Mouse (Mus musculus) lung, adult 10 weeks (tissue): ENCODE data around the gene Dpm3. TPM values are rescaled to one million over a fixed set of nuclear protein-coding genes. Genes with fewer than 3 reads are reported as not detected.

Experiments
- polyA plus RNA-seq: library from polyadenylated mRNA; stranded (reverse); fragments of 350-450 nt; fragmentation: Illumina TruSeq; extraction: RNeasy Lipid Tissue Mini Kit (QIAGEN cat#74804); gene quantifications from one replicate; pipeline ENCODE4 v1.2.3, GENCODE M21; 2014; ENCODE audit warnings: low read depth, low replicate concordance; ENCODE audit not compliant: insufficient read depth

Gene Dpm3
- 220 TPM for polyA plus RNA-seq

DNA sequence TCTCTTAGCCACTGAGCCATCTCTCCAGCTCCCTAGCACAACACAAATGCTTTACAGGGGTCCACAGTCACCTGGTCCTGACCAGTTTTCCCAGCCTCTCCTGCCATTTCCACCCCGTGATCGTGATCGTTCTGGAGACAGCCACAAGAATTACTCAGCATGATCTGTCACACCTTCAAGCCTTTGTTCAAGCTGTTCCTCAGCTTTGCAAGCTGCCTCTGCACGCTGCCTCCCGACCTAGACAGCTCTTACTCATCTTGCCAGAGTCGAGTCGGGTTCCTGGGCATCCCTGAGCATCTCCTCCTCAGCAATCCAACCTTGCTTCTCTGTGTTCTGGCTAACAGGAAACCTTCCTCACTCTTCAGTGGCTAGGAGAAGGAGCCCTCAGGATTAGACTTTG lies at the start of gene Dpm3:
Gene Dpm3, plus strand, starts transcription at position 283 of the 400 bp plus-strand sequence.

DNA sequence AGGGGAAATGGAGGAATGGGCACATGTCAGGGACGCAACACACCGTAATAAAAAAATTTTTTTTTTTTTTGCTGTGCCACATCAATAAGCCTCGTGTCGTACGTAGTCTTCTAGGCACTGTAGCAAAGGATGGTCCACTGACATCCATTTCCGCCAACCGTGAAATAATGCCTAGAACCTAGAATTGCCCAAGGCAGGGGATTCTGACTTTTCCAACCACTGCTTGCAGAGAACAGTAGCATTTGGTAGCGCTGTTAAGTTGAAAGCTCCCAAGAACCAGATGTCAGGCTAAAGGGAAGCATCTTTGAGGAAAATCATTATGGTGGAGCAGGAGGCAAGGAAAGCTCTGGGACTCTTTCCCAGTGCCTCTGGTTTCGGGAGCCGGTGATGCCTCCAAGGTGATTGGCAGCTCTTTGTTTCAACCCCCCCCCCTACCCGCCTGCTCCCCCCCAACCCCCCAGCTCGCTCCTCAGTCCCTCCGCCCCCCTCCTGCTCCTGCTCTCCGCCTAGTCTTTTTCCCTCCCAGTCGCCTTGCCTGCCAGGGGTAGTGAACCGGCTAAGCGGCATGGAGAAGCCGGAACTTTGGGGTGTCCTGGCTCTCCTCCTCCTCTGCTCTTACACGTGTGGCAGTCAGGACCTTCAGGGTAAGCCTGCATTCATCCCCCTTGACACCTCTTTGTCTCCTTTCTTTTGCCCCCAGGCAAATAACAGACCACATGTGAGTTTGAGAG lies 44.3 kb upstream of the Dpm3 start, which contains the start of gene Thbs3:
Gene Thbs3, plus strand, starts transcription at position 500 of the 731 bp plus-strand sequence.

DNA sequence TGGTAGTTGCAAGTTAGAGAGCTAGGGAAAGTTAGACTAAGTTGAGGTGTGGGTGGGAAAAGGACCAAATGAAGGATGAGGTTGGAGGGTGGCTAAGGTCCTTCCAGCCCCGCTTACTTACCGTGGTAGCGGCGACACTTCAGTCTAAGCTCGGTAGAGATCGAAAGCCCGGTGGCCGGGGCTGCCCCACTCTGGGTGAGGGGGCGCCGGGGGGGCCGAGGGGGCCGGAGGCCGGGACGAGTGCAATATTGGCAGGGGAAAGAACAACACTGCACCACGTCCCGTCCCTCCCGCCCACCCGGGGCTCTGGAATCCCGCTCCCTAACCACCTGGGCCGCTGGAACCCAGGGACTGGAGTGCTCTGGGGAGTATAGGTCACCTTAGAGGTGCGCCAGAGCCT lies 32.3 kb upstream of the Dpm3 start, which contains the start of gene Mtx1:
Gene Mtx1, minus strand, starts transcription at position 189 of the 400 bp plus-strand sequence.

DNA sequence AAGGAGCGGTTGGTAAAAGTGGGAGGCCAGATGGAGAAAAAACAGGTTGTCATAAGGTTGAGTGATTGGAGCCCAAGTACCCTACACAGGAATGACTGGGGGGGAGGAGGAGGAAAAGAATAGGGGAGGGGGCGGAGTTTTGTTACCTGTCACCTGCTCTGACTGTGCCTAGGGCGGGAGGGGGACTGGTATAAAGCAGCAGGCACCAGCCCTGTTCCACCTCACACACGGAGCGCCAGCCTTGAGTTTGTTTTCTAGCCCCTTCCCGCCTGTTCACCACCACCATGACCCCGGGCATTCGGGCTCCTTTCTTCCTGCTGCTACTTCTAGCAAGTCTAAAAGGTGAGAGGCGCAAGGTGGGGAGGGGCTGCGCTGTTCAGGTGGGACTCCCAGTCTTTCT lies 30.3 kb upstream of the Dpm3 start, which contains the start of gene Muc1:
Gene Muc1, plus strand, starts transcription at position 222 of the 400 bp plus-strand sequence.

DNA sequence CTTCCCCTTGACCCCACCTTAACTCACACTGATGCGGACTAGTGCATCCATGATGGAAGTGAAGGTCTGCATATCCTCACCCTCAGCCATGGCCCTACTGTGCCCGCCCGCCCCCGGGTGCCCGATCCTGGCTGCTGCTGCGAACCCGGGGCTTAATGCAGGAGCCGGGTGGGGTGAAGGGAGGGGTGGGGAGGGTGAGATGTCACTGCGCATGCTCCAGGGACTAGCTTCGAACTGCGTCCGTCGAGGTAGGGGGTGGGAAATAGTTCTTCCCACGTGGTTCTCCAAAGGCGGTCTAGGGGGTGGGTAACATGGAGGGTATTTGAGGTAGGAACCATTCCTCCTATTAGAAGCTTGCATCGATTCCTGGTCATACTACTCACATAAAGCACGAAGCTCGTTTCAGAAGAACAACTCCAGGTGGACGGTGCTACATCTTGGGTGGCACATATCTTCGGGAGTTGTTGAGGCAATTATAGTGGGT lies 13.4 kb upstream of the Dpm3 start, which contains the start of gene Krtcap2:
Gene Krtcap2, plus strand, starts transcription at position 279 of the 484 bp plus-strand sequence.

DNA sequence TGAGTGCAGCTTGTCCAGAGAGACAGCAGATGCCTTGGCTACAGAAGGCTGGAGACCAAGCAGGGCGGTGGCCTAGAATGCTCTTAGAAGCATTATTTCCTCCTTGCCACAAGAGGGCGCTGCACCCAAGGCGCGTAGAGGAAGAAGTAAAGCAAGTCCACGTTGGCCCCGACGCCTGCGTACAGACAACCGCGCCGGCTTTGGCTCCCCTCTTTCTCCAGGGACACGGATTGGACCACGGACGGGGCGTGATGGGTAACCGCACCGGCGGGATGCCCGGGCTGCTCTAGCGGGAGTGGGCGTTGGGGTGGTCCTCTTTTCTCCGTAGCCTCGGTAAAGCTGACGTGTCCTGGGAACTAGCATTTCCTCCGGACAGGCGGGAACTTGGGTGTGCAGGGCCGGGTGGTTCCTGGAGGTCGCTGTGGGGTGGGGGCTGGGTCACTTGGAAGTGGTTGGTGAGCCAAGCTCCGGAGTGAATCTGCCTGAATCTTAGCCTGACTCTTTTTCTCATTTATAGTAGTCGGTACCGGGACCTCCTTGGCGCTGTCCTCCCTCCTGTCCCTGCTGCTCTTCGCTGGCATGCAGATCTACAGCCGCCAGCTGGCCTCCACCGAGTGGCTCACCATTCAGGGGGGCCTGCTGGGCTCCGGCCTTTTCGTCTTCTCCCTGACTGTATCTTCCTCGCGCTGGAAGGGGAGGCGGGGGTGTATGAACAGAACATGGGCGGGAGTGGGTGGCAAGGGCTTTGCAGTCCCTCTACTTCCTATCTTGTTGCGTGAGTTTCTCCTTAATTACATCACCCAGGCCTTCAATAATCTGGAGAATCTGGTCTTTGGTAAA lies 12.7 kb upstream of the Dpm3 start, which contains the start of gene Trim46:
Gene Trim46, minus strand, starts transcription at position 49 of the 840 bp plus-strand sequence.

DNA sequence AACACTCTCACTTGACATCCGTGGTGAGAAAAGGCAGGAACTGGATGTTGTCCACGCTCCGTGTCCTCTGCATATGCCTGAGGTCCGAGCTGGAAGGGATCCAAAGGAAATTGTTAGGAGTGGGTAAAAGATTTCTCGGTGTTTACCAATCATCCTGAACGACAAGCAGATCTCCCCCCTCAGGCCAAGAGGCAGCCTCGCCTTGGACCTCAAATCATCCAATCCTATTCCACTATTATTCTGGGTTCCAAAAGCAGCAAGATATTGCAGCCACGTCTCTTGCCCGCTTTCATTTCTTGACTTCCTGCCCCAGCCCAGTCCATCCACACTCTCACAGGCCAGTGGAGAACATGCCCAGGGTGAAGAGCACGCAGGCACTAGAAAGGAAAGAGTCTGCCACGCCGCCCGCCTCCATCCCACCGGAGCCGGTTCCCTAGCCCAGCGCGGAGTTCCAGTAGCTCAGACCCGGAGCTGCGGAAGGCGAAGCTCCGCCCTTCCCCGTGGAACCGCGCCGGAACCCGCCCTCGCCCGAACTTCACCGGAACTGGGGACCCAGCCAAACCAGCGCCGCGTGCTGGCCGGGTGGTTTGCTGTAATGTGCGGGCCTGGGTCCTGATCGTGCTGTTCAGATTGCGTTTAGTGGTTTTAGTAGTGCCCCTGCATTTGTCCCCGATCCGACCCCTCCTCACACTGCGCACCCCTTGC lies 11.0 kb downstream of the Dpm3 start, which contains the start of gene Slc50a1:
Gene Slc50a1, minus strand, starts transcription at position 520 of the 705 bp plus-strand sequence.

DNA sequence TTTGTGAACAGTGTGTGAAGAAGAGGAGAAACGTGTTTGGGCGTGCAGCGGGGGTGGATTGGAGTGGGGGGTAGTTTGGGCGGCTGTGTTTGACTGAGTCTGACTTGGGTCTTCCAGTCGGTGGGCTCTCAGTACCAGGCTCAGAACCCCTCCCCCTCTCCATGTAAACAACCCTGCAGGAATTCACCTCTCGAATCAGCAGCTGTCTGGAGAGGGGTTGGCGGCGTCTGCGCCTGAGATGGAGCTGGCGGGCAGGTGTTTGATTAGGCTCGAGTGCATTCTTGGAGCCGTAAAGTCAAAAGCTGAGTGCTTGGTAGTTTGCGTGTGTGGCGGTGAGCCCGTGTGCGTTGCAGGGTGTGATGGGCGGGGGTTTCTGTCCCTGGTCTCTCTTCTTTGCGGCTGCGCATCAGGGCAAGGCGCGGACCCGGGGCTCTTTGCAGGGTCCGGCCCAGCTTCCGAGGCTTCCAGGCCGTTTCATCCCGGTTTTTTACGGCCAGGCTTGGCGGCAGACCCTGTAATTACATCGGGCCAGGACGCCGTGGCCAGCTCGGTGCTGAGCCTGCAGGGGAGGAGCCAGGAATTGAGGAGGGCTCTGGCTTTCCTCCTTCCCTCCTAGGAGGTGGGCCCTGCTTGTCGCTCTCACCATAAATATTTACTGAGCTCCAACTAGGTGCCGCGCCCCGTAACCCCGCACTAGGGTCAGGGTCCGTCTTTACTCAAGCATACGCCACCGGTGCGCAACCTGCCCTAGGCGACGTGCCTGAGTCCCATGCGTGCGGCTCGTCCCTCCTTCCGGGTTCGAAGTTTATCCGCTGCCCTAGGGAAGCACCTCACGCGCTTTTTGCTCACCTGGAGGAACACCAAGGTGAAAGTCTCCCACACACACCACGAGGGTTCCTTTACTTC lies 21.7 kb downstream of the Dpm3 start, which contains the start of gene Efna1:
Gene Efna1, minus strand, starts transcription at position 537 of the 906 bp plus-strand sequence.

Other genes starting within 250 kb of the Dpm3 start
- gene Rusc1, start 166.0 kb upstream of the Dpm3 start, polyA plus RNA-seq = 25.0 TPM
- gene Gm43738, start 158.3 kb upstream of the Dpm3 start, polyA plus RNA-seq = not detected
- gene Fdps, start 157.4 kb upstream of the Dpm3 start, polyA plus RNA-seq = 109 TPM
- 0.12 TPM for gene Pklr, start 123.2 kb upstream of the Dpm3 start, polyA plus RNA-seq
- gene Hcn3, start 99.2 kb upstream of the Dpm3 start, polyA plus RNA-seq = not detected
- gene Clk2, start 94.6 kb upstream of the Dpm3 start, polyA plus RNA-seq = 24.4 TPM
- gene Scamp3, start 81.9 kb upstream of the Dpm3 start, polyA plus RNA-seq = 50.9 TPM
- 9.9 TPM for gene Fam189b, start 76.2 kb upstream of the Dpm3 start, polyA plus RNA-seq
- gene Gba, start 56.4 kb upstream of the Dpm3 start, polyA plus RNA-seq = 35.5 TPM
- gene Thbs3, start 44.2 kb upstream of the Dpm3 start, polyA plus RNA-seq = 37.7 TPM
- gene Mtx1, start 32.3 kb upstream of the Dpm3 start, polyA plus RNA-seq = 75.1 TPM
- 195 TPM for gene Muc1, start 30.3 kb upstream of the Dpm3 start, polyA plus RNA-seq
- gene Krtcap2, start 13.4 kb upstream of the Dpm3 start, polyA plus RNA-seq = 122 TPM
- 2.3 TPM for gene Trim46, start 13.0 kb upstream of the Dpm3 start, polyA plus RNA-seq
- gene Slc50a1, start 11.2 kb downstream of the Dpm3 start, polyA plus RNA-seq = 90.4 TPM
- gene Efna1, start 21.8 kb downstream of the Dpm3 start, polyA plus RNA-seq = 102 TPM
- 0.75 TPM for gene Efna3, start 63.6 kb downstream of the Dpm3 start, polyA plus RNA-seq
- gene Efna4, start 78.7 kb downstream of the Dpm3 start, polyA plus RNA-seq = 1.5 TPM
- 109 TPM for gene Adam15, start 90.6 kb downstream of the Dpm3 start, polyA plus RNA-seq
- 0.17 TPM for gene Dcst2, start 102.6 kb downstream of the Dpm3 start, polyA plus RNA-seq
- not detected for gene Dcst1, start 105.9 kb downstream of the Dpm3 start, polyA plus RNA-seq
- 20.1 TPM for gene Zbtb7b, start 135.4 kb downstream of the Dpm3 start, polyA plus RNA-seq
- not detected for gene Lenep, start 143.4 kb downstream of the Dpm3 start, polyA plus RNA-seq
- 9.7 TPM for gene Flad1, start 152.5 kb downstream of the Dpm3 start, polyA plus RNA-seq
- 11.5 TPM for gene Cks1b, start 159.0 kb downstream of the Dpm3 start, polyA plus RNA-seq
- 31.8 TPM for gene Shc1, start 159.1 kb downstream of the Dpm3 start, polyA plus RNA-seq
- gene Pygo2, start 170.9 kb downstream of the Dpm3 start, polyA plus RNA-seq = 31.0 TPM
- 39.9 TPM for gene Pbxip1, start 177.3 kb downstream of the Dpm3 start, polyA plus RNA-seq
- gene Pmvk, start 195.2 kb downstream of the Dpm3 start, polyA plus RNA-seq = 67.9 TPM